Mouse (Mus musculus) stomach, embryonic 14.5 days (tissue): ENCODE results near the gene Sgms1. TPM values are rescaled to one million over a fixed set of nuclear protein-coding genes. Genes with fewer than 3 reads are reported as not detected.
"Not testable (repeated sequence)": the region's sequence is repeated elsewhere in the genome, so short reads cannot be mapped to it uniquely, and the experiment has no call there.

Source experiments
- ATAC-seq: fragments of 200-750 bp; cut with Nextera tagmentation; 2 replicates; pipeline ENCODE4 v1.8.0; 2017; ENCODE audit warnings: low read depth, moderate TSS enrichment; ENCODE audit not compliant: insufficient number of reproducible peaks, insufficient read depth, low FRiP score
- H3K27ac ChIP-seq: fragments of 300-500 bp; sonication (generic); 2 replicates; pipeline ENCODE4 v1.5.1; 2014; ENCODE audit warnings: mild to moderate bottlenecking, low read length, moderate library complexity, mixed read lengths
- H3K27me3 ChIP-seq: fragments of 300-500 bp; sonication (generic); 2 replicates; pipeline ENCODE4 v1.6.1; 2014; ENCODE audit warnings: low read length, control low read depth, mixed read lengths; ENCODE audit not compliant: control insufficient read depth, insufficient read depth
- H3K36me3 ChIP-seq: fragments of 300-500 bp; sonication (generic); 2 replicates; pipeline ENCODE4 v1.6.1; 2014; ENCODE audit warnings: mild to moderate bottlenecking, control low read depth, low read length, moderate library complexity, mixed read lengths; ENCODE audit not compliant: control insufficient read depth, insufficient read depth
- H3K4me1 ChIP-seq: fragments of 300-500 bp; sonication (generic); 2 replicates; pipeline ENCODE4 v1.6.1; 2014; ENCODE audit warnings: low read length, control low read depth, mixed read lengths; ENCODE audit not compliant: control insufficient read depth, insufficient read depth
- H3K4me2 ChIP-seq: fragments of 300-500 bp; sonication (generic); replicated peaks from 2 replicates; pipeline ENCODE4 v1.6.1; 2014; ENCODE audit warnings: low read depth, low read length, control low read depth
- H3K4me3 ChIP-seq: fragments of 300-500 bp; sonication (generic); 2 replicates; pipeline ENCODE4 v1.5.1; 2014; ENCODE audit warnings: low read depth, low read length, control low read depth
- H3K9ac ChIP-seq: fragments of 300-500 bp; sonication (generic); replicated peaks from 2 replicates; pipeline ENCODE4 v1.6.1; 2014; ENCODE audit warnings: low read depth, mild to moderate bottlenecking, control low read depth, low read length, moderate library complexity, mixed read lengths
- H3K9me3 ChIP-seq: fragments of 300-500 bp; sonication (generic); 2 replicates; pipeline ENCODE4 v1.6.1; 2016; ENCODE audit warnings: low read depth, low read length, control low read depth; ENCODE audit not compliant: control insufficient read depth
- WGBS: fragments of 180-500 bp; shearing (Covaris S2); extraction: QIAGEN DNeasy Blood & Tissue Kit; methylation state at CpG from one replicate; pipeline ENCODE4 v1.1.7; 2014; 5-methylcytosine and 5-hydroxymethylcytosine counted together
- polyA plus RNA-seq: library from polyadenylated mRNA; unstranded; fragments of >200 nt; fragmentation: Nextera tagmentation; extraction: Ambion mirVana; gene quantifications from 2 replicates; pipeline ENCODE4 v1.2.1, GENCODE M21; 2014

Gene Sgms1
- polyA plus RNA-seq, 1 experiment from 2014 or later: 50.9 TPM

DNA sequence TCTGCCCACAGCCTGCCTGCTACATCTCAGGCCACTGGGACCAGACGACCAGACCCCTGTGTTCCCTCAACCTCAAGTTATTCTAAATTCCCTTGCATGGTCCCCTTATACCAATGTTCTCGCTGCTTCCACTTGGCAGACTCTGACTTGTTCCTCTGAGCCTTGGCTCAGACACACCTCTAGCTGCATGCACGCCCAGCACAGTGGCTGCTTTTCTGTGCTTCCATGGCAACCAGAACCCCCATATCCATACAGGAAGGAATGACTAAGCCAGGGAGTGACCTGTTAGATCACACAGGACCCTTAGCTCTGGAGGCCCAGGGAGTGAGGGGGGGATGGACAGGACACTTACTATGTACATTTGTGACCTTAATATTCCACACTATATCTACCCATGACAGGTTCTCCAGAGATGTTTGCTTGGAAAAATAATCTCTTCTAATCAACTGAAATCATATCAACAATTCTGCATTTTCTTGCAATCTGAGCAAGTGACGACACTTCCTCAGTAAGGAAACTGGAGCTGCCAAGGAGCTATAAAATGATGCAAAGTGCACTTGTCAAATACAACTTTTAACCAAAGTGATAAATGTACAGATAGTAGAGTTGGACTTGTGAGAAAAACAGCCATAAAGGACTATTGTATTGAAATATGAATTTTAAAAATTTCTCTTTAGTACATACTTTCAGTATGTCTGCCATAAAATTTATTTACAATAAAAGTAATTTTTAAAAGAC is 252.5 kb downstream of the Sgms1 start:
- 42% methylated on average over 4 of the region's 4 CpGs for WGBS
- Histone ChIP-seq H3K27ac (no peak overlapping the region), H3K9me3 (no peaks in the 10 kb centered on the region), H3K36me3 (no peaks in the 10 kb centered on the region), H3K9ac (no peak overlapping the region), H3K27me3 (no peaks in the 10 kb centered on the region), H3K4me3 (no peak overlapping the region), H3K4me1 (no peaks in the 10 kb centered on the region), H3K4me2 (no peak overlapping the region)
- ATAC-seq: no peak

DNA sequence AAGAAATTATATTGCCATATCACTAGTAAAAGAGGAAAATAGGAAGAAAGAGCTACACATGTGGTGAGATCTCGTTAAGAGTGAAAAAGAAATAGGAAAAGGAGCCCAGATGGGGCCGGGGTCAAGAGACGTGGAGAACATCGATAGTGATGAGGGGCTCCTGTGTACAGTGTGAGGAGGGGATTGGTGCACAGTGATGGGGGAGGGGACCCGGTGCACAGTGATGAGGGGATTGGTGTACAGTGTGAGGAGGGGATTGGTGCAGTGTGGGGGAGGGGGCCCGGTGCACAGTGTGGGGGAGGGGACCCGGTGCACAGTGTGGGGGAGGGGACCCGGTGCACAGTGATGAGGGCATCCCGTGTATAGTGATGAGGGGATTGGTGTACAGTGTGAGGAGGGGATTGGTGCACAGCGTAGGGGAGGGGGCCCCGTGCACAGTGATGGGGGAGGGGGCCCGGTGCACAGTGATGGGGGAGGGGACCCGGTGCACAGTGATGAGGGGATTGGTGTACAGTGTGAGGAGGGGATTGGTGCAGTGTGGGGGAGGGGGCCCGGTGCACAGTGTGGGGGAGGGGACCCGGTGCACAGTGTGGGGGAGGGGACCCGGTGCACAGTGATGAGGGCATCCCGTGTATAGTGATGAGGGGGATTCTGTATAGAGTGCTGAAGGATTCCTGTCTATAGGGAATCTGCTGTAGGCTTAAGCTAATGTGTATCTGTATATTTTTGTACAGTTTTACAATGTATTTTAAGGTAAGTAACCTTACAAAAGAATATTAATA is 257.6 kb downstream of the Sgms1 start:
- H3K36me3 ChIP-seq, H3K9ac ChIP-seq, H3K9me3 ChIP-seq, ATAC-seq, H3K27me3 ChIP-seq, H3K4me1 ChIP-seq, H3K4me2 ChIP-seq, H3K4me3 ChIP-seq, H3K27ac ChIP-seq: not testable (repeated sequence)
- WGBS: 91% methylated on average over 14 of the region's 17 CpGs

- no peak overlapping the region for H3K4me2 ChIP-seq
- H3K4me3 ChIP-seq: no peak overlapping the region
- 82% methylated on average over 8 of the region's 8 CpGs for WGBS
- no peak overlapping the region for H3K9ac ChIP-seq
- H3K36me3 ChIP-seq: peaks cover 8% of the 10 kb centered on the region
- no peaks in the 10 kb centered on the region for H3K27me3 ChIP-seq
- H3K9me3 ChIP-seq: no peaks in the 10 kb centered on the region
- no peak overlapping the region for H3K27ac ChIP-seq
- no peaks in the 10 kb centered on the region for H3K4me1 ChIP-seq
- no peak for ATAC-seq
These were observed 260.2 kb downstream of the Sgms1 start for GRCm38 (mm10) chr19:32129281-32129680.

DNA sequence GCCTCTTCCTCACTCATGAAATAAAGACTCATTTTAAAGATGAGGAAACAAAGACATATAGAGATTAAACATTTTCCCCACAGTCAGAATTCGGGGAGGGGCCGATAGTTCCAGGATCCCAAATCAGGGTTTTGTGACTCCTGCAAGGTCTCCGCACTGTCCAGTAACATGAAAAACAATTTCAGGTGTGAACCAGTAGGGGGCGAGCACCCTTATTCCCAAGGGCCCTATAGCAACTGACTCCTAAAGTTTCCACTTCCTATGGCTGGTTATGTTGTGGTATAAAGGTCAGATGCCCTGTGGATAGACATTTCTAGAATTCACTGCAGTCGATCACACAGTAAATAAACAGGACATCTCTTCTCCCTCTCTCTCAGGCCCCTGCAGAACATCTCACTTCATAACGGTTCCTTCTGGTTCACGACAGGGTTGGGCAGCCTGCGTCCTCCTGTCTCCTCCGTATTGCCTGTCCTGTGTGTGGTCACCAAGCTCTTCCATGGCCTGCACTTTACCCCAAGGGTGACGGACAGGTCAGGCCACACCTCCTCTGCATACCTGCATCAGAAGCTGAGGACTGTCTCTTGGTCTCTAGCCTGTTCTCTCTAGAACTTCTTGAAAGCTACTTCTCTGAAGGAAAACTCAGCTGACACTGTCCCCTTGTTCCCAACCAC is 262.2 kb downstream of the Sgms1 start:
- Histone ChIP-seq H3K4me1 (no peaks in the 10 kb centered on the region), H3K36me3 (peaks cover 12% of the 10 kb centered on the region), H3K27ac (no peak overlapping the region), H3K4me3 (no peak overlapping the region), H3K9ac (no peak overlapping the region), H3K27me3 (no peaks in the 10 kb centered on the region), H3K4me2 (no peak overlapping the region), H3K9me3 (no peaks in the 10 kb centered on the region)
- peak; percentile 61; the same call in 1 of the 2 replicates for ATAC-seq
- WGBS: 72% methylated on average over 10 of the region's 10 CpGs

DNA sequence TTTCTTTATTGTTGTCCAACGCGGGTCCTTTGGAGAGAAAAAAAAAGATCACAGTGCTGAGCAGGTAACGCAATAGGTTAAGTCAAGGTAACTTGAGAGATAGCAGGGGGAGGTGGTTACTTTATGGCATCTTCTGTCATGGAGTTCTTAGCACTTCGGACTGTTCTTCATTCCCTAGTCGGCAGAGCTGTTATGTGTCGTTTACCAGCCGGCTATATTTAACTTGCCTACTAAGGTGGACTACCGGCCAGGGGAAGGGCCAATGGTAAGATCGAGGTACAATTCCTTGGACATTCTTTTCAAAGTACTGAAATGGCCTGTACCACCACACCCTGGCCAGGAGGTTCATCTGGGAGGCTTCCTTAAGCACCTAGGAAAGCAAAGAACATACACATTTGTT is 265.4 kb downstream of the Sgms1 start:
- H3K4me1 ChIP-seq: no peaks in the 10 kb centered on the region
- no peak overlapping the region for H3K4me2 ChIP-seq
- no peaks in the 10 kb centered on the region for H3K27me3 ChIP-seq
- peaks cover 12% of the 10 kb centered on the region for H3K36me3 ChIP-seq
- no peaks in the 10 kb centered on the region for H3K9me3 ChIP-seq
- H3K27ac ChIP-seq: no peak overlapping the region
- no peak overlapping the region for H3K9ac ChIP-seq
- H3K4me3 ChIP-seq: no peak overlapping the region
- no peak for ATAC-seq
- 93% methylated on average over 9 of the region's 9 CpGs for WGBS

DNA sequence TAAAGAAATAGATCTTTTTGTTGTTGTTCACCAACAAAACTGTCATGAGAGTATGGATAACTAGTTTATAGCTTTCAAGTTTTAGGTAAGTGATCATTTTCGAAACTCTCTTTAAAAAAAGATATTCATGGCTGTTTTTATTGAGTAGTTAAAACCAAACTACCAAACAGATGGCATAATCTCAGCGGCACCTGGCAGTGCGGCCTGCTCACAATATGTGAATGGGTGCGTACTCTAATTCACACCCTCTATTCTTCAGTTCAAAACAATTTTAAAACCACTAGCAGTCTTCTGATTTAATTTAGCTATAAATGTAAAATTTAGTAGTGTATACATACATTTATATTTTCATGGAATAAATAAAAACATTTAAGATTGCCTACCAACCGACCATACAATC is 266.3 kb downstream of the Sgms1 start:
- ATAC-seq: no peak

GRCm38 (mm10) chr19:32120798-32121197 is 268.7 kb downstream of the Sgms1 start:
- H3K4me3 ChIP-seq: no peak overlapping the region
- ATAC-seq: no peak
- 89% methylated on average over 1 of the region's 1 CpGs for WGBS
- H3K9me3 ChIP-seq: no peaks in the 10 kb centered on the region
- peaks cover 8% of the 10 kb centered on the region; the same call in 1 of the 2 replicates for H3K36me3 ChIP-seq
- no peak overlapping the region for H3K27ac ChIP-seq
- H3K9ac ChIP-seq: no peak overlapping the region
- no peaks in the 10 kb centered on the region for H3K4me1 ChIP-seq
- H3K4me2 ChIP-seq: no peak overlapping the region
- no peaks in the 10 kb centered on the region for H3K27me3 ChIP-seq

More for the DNA sequence above, 266.3 kb downstream of the Sgms1 start:
- H3K9me3 ChIP-seq: no peaks in the 10 kb centered on the region
- WGBS: 93% methylated on average over 5 of the region's 5 CpGs
- H3K4me2 ChIP-seq: no peak overlapping the region
- no peak overlapping the region for H3K4me3 ChIP-seq
- H3K27ac ChIP-seq: no peak overlapping the region
- H3K36me3 ChIP-seq: peaks cover 8% of the 10 kb centered on the region; the same call in 1 of the 2 replicates
- no peaks in the 10 kb centered on the region for H3K27me3 ChIP-seq
- no peaks in the 10 kb centered on the region for H3K4me1 ChIP-seq
- no peak overlapping the region for H3K9ac ChIP-seq

DNA sequence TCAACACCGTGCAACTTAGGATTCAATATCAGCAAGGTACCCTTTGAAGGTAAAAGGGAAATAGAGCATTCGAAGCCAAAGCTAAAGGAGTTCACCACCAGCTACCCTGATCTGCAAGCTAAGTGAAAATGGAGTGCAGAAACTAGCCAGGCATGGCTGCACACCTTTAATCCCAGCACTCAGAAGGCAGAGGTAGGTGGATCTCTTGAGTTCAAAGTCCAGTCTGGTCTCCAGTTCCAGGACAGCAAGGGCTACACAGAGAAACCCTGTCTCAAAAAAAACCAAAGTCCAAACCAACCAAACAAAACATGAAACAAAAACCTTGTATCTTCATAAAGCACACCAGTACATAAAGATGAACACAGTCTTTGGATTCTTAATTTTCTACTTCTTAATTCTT is 269.8 kb downstream of the Sgms1 start:
- no peaks in the 10 kb centered on the region for H3K4me1 ChIP-seq
- no peak for ATAC-seq
- no peak overlapping the region for H3K27ac ChIP-seq
- H3K36me3 ChIP-seq: peaks cover 3% of the 10 kb centered on the region; the same call in 1 of the 2 replicates
- 93% methylated on average over 2 of the region's 2 CpGs for WGBS
- H3K4me2 ChIP-seq: no peak overlapping the region
- H3K9ac ChIP-seq: no peak overlapping the region
- no peaks in the 10 kb centered on the region for H3K27me3 ChIP-seq
- H3K9me3 ChIP-seq: no peaks in the 10 kb centered on the region
- H3K4me3 ChIP-seq: no peak overlapping the region
